Mouse (Mus musculus) heart, postnatal 4 days (tissue): Measurements from ENCODE around the gene Slc15a3. TPM values are rescaled to one million over a fixed set of nuclear protein-coding genes. Genes with fewer than 3 reads are reported as not detected.
A peak's percentile ranks its signal among the peaks of the same experiment; 100 is the strongest.

Experiments used
- DNase-seq: peaks from one replicate; pipeline ENCODE4 v3.0.0; 2021
- total RNA-seq, 2 experiments: library from RNA; stranded (reverse); gene quantifications; 2 replicates each; pipeline ENCODE4 v1.2.3; 2021

Slc15a3 gene
- total RNA-seq, 2 experiments from 2014 or later, result 2.1 to 2.3 TPM

DNA sequence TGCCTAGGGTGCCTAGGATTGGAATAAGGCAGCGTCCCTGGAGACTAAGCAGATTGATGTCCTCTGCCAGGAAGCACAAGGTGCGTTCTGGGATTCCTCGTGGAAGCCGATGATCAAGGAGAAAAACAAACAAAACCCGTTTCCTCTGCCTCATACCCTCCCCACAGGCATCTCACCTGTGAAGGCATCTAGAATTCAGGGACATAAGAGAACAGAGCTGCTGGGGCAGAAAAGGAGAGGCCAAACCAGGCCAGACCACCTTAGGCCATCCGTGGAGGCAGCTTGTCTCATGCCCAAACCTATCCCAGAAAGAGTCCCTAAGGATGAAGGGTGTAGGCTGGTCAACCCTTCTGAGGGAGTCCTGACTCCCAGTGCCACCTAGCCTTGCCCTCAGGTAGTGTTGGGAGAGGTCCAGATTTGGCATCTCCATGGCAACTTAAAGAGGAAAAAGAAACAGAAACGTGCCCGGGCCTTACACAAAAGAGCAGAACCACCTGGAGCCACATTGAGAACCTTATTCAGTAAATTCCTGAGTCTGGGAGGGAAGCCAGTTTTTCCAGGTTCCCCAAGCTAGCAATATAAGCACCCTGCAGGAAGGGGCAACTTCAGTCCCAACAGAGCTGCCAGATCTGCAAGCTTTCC is 30.5 kb downstream of the Slc15a3 start, which contains the start of gene Tmem132a:
TSS of gene Tmem132a (minus strand) at position 55 of the 642 bp plus-strand sequence.
- DNase-seq, result no peak

DNA sequence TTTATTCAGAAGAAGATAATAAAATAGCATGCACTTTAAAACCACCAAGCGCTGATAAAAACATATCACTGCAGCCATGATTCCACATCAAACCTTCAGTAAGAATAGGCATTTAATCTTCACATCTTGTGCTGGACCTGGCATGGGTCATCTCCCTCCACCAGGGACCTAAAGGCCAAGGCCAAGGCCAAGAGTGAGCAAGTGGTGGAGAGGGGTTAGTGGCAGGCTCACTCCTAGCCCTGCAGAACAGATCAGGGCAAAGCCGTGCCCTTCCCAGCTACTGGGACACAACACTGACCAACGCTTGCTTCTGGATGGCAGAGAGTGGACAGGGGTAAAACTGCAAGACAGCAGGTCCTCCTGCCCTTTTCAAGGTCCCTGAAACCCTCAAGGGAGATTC is 31.1 kb downstream of the Slc15a3 start:
- DNase-seq, result no peak

DNA sequence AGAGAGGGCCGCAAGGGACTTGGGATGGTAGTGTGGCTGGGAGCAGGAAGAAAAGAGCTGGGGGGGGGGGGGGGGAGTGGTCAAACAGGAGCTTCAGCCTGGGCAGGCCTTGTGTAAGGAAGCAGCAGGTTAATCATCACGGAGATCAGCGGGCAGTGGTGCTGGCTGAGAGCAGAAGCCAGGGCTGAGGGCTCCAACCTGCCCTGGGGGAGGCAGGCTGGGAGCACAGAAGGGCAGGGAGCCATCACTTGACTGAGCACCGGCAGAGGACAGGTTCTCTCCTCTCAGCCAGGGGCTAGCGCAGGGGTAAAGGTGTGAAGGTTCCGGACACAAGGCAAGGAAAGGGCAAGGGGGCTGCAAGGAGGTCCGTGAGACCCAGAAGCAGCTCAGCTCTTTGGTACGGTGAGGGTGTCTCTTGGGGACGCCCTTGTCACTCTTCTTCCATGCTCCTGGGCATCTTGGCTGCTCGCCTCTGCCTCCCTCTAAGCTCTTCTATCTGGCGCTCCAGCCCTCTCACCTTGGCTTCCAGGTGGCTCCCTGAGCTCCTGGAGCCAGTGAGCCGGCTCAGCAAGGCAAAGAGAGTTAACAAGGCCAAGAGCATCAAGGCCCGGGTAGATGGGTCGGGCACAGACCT is 31.9 kb downstream of the Slc15a3 start:
- DNase-seq, result no peak

DNA sequence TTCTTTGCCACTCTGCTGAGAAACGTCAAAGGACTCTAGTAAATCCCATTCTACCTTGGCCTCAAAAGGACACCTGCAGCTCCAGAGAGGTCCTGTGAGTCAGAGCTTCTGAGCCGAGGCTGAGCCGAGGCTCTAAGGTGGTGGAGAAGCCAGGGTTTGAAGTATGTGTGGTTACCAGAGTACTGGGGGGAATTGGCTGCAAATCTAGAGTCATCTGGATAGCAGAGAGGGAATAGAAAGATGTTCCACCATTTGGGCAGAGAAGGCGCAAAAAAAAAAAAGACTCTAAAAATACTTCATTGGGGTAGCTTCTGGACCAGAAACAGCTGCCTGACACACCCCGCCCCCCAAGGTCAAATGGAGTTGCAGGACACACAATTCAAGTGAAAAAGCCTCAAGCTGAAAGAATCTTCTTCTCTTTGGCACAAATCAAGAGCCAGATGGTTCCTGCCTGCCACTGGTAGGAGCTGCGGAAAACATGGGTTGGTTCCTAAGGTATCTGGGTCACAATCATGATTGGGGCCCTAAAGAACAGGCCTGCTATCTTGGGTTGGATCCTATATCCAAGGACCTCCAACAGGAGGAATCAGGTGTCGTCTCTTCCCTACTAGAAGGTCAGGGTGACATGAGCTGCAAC is 38.8 kb downstream of the Slc15a3 start:
- no peak for DNase-seq

DNA sequence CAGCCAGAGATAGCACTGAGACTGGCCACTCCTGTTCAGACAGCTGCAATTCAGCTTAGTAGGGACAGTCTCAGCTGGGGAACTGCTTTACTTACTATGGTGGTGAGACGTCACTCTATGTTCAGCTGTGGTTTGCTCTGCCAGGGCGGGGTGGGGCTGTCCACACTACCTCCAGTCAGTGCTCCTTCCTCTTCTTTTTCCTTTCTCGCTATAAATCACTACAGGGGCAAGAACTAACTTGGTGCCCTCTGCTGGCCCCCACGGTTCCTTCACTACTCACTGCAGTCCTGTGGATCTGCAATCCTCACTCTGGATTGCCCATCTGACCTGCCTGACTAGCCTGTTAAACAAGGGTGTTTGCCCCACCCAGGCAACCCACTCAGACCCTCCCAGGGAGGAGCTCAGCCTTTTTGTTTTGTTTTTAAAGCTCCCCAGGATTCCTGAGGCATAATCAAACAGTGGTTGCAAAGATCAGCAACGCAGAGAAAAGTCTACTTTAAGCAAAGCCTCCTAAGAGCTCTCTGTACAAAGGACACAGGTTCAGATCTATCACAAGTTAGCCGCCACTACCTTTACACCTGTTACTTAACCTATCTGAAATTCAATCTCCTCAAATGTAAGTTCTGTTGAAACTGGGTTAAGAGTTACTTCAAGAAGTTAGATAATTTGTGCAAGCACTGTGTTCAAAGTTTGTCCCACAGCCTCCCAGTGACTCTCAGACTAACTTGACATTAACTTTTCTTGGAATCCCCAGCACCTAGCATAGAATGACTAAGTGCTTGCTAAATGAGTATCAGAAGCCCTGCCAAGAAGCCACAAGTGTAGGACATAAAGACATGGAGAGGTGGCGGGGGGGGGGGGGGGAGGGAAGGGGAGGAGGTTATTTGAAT is 40.8 kb downstream of the Slc15a3 start:
- DNase-seq, result peak; percentile 63

DNA sequence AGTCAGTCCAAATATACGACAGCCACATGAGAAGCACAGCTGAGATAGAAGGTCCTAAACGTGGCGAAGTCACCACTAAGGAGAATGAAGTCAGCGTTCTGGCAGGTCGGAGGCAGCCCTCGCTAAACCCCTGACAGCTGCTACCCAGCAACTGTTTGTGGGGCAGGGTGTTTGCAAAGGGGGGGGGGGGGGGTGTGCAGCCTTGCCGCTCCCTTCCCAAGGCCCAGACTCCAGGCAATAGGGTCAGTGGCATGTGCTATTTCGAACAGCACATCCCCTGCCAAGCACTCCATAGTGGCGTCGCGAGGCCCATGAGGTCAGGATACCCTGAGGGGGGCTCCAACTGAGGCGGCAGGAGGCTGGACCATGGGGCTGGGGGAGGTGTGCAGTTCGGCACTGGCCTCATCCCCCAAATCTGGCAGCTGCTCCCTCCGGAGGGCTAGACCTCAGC is 41.5 kb downstream of the Slc15a3 start:
- peak; percentile 52 for DNase-seq

DNA sequence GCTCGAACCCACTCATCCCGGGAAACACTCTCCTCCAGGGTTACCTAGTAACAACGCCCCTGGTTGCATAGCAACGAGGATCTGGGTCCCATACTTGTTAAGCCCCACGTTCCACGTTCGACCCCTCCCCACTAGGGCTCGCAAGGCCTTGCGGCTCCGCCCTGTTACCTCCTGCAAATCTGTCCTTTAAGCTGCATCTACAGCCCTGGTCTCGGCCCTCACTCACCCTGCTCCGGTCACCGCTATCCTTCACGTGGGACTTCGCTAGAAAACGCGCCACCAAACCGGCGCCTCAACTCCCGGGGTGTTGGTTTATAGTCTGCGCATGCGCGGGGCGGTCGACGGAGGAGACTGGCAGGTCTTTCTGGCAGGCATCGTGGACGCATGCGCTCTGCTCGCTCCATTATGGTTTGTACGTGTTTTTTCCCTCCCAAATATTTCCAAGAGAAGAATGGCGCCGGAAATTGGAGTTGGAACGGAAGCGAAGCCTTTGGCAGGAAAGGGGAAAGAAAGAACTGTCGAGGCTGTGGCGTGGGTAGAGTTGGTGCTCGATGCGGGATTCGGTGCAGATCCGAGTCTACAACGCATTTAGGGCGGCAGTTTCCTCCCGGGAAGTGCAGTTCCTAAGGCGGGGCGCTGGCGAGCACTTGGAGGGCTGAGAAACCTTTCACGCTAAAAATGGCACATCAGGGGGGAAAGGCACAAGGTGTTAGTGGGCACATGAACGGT is 42.1 kb downstream of the Slc15a3 start, which contains the start of gene Tmem109:
TSS of gene Tmem109 (minus strand) at position 576 of the 729 bp plus-strand sequence.
- DNase-seq, result peak; percentile 94

DNA sequence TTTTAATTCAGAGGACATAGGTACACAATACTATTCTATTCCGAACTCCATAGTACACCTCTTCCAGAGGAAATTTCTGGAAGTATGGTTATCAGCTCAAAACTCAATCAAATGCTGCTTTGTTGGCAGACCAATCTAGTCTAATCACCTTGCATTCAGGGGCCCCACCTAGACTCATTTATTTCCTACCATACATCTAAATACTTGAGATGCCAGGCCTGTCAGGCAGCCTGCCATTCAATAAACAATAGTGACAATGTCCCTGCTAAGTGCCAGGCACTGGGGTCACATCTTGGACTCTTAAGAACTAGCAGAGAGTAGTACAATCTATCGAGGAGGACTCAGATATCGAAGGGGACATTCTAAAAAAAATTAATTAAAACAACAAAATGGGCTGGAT is 52.7 kb downstream of the Slc15a3 start:
- no peak for DNase-seq

DNA sequence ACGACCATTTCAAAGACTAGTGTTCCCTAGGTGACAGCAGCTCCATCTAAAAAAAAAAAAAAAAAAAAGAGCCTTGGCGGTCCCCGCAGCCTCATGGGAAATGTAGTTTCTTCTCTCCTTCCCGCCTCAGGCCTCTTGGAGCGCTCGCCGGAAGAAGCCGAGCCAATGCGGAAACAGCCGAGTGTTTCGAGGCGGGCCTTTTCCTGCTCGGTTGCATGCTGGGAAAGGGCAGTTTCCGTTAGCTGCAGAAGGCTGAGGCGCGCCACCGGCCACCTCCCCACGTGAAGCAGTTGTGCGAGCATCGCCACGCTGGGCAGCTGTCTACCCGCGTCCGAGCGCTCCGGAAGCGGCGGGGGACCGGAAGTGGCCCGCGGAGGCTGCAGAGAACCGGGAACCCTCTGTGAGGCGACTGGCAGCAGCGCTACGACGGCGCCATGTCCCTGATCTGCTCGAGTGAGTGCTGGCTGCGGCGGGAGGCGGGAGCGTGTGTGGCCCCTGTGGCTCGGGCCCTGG is 55.5 kb downstream of the Slc15a3 start, which contains the start of gene Prpf19:
TSS of gene Prpf19 (plus strand) at position 216 of the 513 bp plus-strand sequence.
- DNase-seq, result peak; percentile 98

DNA sequence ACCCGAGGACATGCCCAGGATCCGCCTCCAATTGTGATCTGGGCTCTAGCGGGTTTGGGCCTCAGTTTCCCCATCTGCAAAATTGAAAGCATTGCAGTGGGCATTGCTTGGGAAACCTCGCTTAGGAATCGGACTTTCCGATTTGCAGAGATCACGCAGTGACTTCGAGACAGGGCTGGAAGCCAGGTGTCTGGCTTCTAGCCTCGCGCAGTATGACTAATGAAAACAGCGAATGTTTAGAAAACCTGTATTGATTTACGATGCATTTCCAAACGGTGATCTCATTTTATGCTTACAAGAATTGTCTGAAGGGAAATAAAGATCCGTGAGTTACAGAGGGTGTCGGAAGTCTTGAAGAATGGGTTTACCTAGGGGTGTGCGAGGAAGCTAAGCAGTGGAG is 56.2 kb downstream of the Slc15a3 start:
- DNase-seq, result no peak

DNA sequence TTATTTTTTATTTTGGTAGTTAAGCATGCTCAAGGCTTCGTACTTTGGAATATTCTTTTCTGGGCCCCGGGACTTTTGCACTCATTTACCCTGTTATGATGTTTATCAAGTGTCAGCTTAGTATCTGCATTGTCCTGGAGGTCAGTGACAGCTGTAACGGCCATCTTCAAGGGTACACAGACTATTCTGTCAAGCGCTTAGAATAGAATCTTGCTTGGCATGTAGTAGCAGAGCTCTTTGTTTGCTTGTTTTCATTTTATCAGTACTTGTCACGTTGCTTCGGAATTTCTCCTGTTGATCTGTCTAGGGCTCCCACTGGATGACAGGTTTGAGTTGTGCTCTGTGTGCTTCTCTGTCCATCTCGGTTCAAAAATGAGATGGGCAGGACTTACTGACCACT is 57.3 kb downstream of the Slc15a3 start:
- DNase-seq, result no peak

DNA sequence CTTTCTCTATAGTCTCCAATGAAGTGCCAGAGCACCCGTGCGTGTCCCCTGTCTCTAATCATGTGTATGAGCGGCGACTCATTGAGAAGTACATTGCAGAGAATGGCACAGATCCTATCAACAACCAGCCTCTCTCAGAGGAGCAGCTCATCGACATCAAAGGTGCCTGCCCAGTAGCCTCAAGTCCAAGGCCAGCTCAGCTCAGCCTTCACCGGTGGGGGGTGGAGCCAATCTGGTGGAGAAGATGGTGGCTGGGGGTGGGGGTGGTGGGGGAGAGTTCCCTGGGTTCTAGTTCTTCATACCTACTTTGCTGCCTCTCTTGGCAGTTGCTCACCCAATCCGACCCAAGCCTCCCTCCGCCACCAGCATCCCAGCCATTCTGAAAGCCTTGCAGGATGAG is 58.0 kb downstream of the Slc15a3 start:
- no peak for DNase-seq

DNA sequence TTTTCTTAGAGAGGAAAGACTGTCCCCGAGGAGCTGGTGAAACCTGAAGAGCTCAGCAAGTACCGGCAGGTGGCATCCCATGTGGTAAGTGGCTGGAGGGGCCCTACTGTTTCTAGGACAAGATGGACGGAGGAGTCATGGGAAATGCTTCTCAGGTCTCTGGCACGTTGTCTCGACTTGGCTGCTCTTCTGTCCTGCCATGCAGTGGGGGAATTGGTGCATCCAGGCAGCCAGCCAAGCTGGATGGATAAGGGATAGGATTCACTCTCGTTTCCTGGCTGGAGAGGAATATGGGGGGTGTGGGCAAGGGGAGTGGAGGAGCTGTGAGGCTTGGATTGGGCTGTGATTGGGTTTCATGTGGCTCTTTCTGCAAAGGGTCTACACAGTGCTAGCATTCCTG is 60.8 kb downstream of the Slc15a3 start:
- peak; percentile 78 for DNase-seq

DNA sequence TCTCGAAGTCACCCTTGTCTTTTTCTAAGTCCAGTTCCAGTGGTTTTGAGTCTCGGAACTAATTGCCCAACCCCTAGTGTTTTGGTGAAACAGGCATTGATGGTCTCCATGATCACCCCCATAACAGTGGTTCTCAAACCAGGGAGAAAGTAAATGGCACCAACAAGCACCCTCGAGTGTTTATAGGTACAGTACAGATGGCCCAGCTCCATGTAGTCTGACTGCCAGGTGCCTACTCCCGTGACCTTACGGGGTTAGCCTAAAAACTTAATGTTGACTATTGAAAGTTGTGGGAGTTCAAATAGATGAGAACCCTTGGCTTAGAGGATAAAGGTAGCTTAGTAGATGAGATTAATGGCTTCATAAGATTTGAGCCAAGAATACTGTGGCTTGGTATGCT is 61.5 kb downstream of the Slc15a3 start:
- DNase-seq, result no peak

DNA sequence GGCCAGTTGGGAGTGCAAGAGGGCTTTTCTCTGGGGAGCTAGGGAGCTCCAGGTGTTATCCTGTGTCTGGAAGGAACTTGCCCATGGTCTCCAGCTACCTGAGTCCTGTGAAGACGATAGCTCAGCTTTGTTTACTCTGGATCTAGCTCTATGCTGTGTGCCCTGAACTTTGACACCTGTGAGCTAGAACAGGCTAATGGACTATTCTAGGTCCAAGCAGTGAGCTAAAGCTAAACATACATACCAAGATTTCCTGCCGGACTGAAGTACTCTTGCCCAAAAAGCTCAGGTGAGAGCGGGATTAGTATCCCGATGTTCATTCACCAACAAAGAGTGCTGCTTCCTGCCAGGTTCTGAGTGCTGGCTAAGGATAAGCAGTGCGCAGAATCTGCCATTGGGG is 65.0 kb downstream of the Slc15a3 start:
- no peak for DNase-seq

DNA sequence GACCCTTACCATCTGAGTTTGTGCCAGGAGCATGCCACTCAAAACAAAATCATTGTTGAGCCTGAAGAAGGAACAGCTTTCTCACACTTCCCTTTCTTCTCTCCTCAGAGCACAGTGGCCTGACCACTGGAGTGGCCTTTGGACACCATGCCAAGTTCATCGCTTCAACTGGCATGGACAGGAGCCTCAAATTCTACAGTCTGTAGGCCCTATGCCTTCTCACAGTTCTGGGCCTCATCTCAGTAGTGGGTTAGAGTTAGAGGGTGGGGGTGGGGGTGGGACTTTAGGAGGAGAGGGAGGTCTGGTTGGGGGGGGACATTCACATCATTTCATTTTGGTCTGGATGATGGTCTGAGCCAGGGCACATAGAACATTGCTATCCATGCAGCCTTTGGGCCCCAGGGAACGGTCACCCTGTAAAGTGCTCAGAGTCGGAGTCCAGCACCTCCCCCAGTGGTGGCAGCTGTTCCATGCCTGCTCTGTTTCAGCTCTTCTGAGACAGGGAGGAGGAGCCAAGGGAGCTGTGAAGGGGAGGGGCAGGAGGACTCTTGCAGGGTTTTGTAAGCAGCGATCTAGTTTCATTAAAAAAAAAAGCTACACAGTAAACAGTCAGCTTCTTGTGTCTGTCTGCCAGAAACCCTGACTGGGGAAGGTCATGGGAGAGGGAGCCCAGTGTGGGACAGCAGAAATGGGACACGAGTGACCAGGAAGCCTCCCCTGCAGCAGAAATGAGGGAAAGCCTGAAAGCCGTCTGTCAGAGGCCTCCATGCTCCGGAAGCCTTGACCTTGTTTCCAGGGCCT is 65.6 kb downstream of the Slc15a3 start:
- DNase-seq, result peak; percentile 75

DNA sequence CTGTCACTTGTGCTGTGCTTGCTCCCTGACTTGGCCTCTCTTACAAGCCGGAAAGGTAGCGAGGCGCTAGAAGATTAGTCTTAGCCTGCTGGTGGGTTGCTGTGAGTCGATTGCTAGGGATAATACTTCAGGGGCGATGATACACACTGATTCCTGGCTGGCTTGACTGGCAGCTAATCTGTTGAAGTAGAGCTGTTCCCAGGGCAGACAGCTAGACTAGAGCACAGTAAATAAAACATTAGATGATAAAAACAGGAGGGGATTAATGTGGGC is 66.1 kb downstream of the Slc15a3 start:
- DNase-seq, result no peak

DNA sequence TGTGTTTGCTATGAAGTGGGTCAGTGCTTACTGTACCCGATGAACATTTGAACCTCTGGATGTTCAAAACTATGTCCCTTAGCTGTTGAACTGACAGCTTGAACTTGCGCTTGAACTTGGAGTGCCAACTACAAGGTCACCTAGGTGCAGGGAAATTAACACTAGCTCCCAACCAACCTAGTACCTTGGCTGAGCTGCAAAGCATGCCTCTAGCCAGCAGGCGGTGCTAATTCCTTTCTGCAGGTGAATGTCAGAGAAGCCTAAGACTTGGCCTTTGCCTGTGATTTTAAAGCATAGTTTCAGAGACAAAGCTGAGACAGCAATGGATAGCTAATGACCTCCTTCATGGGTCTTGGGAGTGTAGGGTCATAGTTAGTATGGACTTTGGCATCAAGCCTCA is 68.4 kb downstream of the Slc15a3 start:
- peak; percentile 79 for DNase-seq
